Mouse (Mus musculus) bone marrow, adult 2 months (tissue): ENCODE measurements around the gene Cxcr1. TPM values are rescaled to one million over a fixed set of nuclear protein-coding genes. Genes with fewer than 3 reads are reported as not detected.

Experiments used
- H3K27ac ChIP-seq: fragments of 200-500 bp; 2 replicates; pipeline ENCODE4 v1.5.1; 2012; ENCODE audit warnings: low read depth, mild to moderate bottlenecking, control low read depth, inconsistent platforms, low read length; ENCODE audit not compliant: control insufficient read depth, poor library complexity, insufficient read depth
- H3K4me1 ChIP-seq: fragments of 200-500 bp; 2 replicates; pipeline ENCODE4 v1.6.1; 2011; ENCODE audit warnings: low read length; ENCODE audit not compliant: control insufficient read depth, insufficient read depth
- H3K4me3 ChIP-seq: fragments of 200-500 bp; replicated peaks from 2 replicates; pipeline ENCODE3; 2011; ENCODE audit warnings: mild to moderate bottlenecking, low read depth, low read length, control low read depth; ENCODE audit not compliant: control insufficient read depth
- CTCF ChIP-seq: fragments of 200-500 bp; IDR thresholded peaks from 2 replicates; pipeline ENCODE4 v1.5.1; 2011; ENCODE audit warnings: low read length, control low read depth; ENCODE audit not compliant: control insufficient read depth, insufficient read depth
- POLR2A ChIP-seq: fragments of 200-500 bp; IDR thresholded peaks from 2 replicates; pipeline ENCODE4 v1.6.1; 2011; ENCODE audit warnings: low read depth, mild to moderate bottlenecking, control low read depth, low read length, borderline replicate concordance; ENCODE audit not compliant: control insufficient read depth
- WGBS: fragments of 180-500 bp; shearing (Covaris S2); methylation state at CpG from one replicate; pipeline ENCODE4 v1.1.7; 2018; 5-methylcytosine and 5-hydroxymethylcytosine counted together
- polyA plus RNA-seq: library from polyadenylated mRNA; stranded (reverse); fragments of >200 nt; gene quantifications from 2 replicates; pipeline ENCODE4 v1.2.4, GENCODE M21; 2011; ENCODE audit warnings: low replicate concordance; ENCODE audit not compliant: missing spikeins, insufficient read depth, insufficient read length

The Cxcr1 gene
- 2.7 TPM in 1 of 2 replicates, not detected in the other for polyA plus RNA-seq

GRCm38 (mm10) chr1:74194445-74194844, at the start of gene Cxcr1:
Gene Cxcr1 (minus strand): TSS chr1:74194631.
- H3K4me1 ChIP-seq: peaks cover 1% of the 10 kb centered on the region; the same call in 1 of the 2 replicates
- no peak within 1 kb of the TSS for H3K27ac ChIP-seq
- TF ChIP-seq POLR2A (no peak), CTCF (no peak)
- H3K4me3 ChIP-seq: no peak within 1 kb of the TSS
- 48% methylated on average over 8 of the region's 8 CpGs for WGBS

GRCm38 (mm10) chr1:74240832-74241231, 46.4 kb upstream of the Cxcr1 start:
- 34% methylated on average over 4 of the region's 4 CpGs for WGBS
- Histone ChIP-seq H3K4me1 (peaks cover 2% of the 10 kb centered on the region), H3K27ac (no peak overlapping the region), H3K4me3 (no peak overlapping the region)
- no peak for TF ChIP-seq POLR2A
- TF ChIP-seq CTCF: no peak

GRCm38 (mm10) chr1:74240311-74240710, 45.9 kb upstream of the Cxcr1 start:
- no peak overlapping the region for H3K27ac ChIP-seq
- 31% methylated on average over 6 of the region's 6 CpGs for WGBS

DNA sequence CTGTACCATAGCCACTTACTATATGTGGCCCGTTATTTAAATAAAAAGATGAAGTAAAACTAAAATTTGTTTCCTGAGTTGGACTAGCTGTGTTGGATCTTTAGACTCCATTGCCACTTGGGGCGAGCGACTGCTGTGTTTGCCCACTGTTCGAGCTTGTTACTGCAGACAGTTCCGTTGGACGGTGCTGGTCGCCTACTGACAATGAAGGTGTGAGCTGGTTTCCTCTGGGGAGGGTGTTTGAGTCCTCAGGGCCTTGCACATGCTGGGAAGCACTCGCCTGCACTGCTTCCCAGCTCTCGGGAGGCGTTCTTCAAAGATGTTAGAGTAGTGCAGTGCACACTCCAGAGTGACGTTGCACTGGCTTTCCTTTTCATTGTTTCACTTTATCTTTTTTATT, 45.2 kb upstream of the Cxcr1 start:
- peak overlapping the region; percentile 56 for H3K27ac ChIP-seq
- H3K4me1 ChIP-seq: peaks cover 2% of the 10 kb centered on the region
- WGBS: 4% methylated on average over 11 of the region's 11 CpGs
- TF ChIP-seq POLR2A: no peak
- no peak for TF ChIP-seq CTCF
- peak overlapping the region; percentile 63 for H3K4me3 ChIP-seq

More at GRCm38 (mm10) chr1:74240311-74240710, 45.9 kb upstream of the Cxcr1 start:
- Histone ChIP-seq H3K4me1 (peaks cover 2% of the 10 kb centered on the region), H3K4me3 (no peak overlapping the region)
- TF ChIP-seq POLR2A (no peak), CTCF (no peak)

GRCm38 (mm10) chr1:74239162-74239561, 44.7 kb upstream of the Cxcr1 start:
- 6% methylated on average over 7 of the region's 7 CpGs for WGBS
- Histone ChIP-seq H3K4me3 (peak overlapping the region; percentile 61), H3K4me1 (peaks cover 2% of the 10 kb centered on the region), H3K27ac (peak overlapping the region; percentile 56; the same call in 1 of the 2 replicates)
- TF ChIP-seq POLR2A (no peak), CTCF (no peak)

GRCm38 (mm10) chr1:74238136-74238535, 43.7 kb upstream of the Cxcr1 start:
- Histone ChIP-seq H3K4me3 (peak overlapping the region; percentile 81), H3K4me1 (peaks cover 2% of the 10 kb centered on the region)
- no peak for TF ChIP-seq CTCF
- TF ChIP-seq POLR2A: no peak

GRCm38 (mm10) chr1:74237671-74238070, 43.2 kb upstream of the Cxcr1 start:
- peaks cover 2% of the 10 kb centered on the region for H3K4me1 ChIP-seq
- no peak for TF ChIP-seq CTCF
- TF ChIP-seq POLR2A: no peak
- 0% methylated on average over 5 of the region's 5 CpGs for WGBS
- H3K4me3 ChIP-seq: peak overlapping the region; percentile 81
- no peak overlapping the region; the same call in 1 of the 2 replicates for H3K27ac ChIP-seq

More at GRCm38 (mm10) chr1:74238136-74238535, 43.7 kb upstream of the Cxcr1 start:
- no peak overlapping the region; the same call in 1 of the 2 replicates for H3K27ac ChIP-seq
- 0% methylated on average over 1 of the region's 1 CpGs for WGBS

GRCm38 (mm10) chr1:74236590-74237317, 42.3 kb upstream of the Cxcr1 start:
- no peak for TF ChIP-seq CTCF
- TF ChIP-seq POLR2A: peak; percentile 47; the same call in 1 of the 2 replicates
- WGBS: under 1% methylated on average over 50 of the region's 57 CpGs
- Histone ChIP-seq H3K4me3 (peak overlapping the region; percentile 82), H3K27ac (peak overlapping the region; percentile 94), H3K4me1 (peaks cover 2% of the 10 kb centered on the region)
